Mouse (Mus musculus) heart, postnatal 4 days (tissue): ENCODE data around the gene Pphln1. TPM values are rescaled to one million over a fixed set of nuclear protein-coding genes. Genes with fewer than 3 reads are reported as not detected.

ENCODE experiments used
- total RNA-seq, 2 experiments: library from RNA; stranded (reverse); gene quantifications; 2 replicates each; pipeline ENCODE4 v1.2.3; 2021

Pphln1 gene
- total RNA-seq, 2 experiments from 2014 or later = 35.1 to 36.6 TPM

Other genes starting within 250 kb of the Pphln1 start
- gene Gxylt1, start 123.2 kb upstream of the Pphln1 start, total RNA-seq = 10 to 100 TPM; 14.8 to 16.0 TPM
- 10 to 100 TPM; 38.6 to 39.5 TPM for gene Yaf2, start 61.4 kb upstream of the Pphln1 start, total RNA-seq
- gene Zcrb1, start within 50 bp of the Pphln1 start, total RNA-seq = 10 to 100 TPM; 80.4 to 81.1 TPM
- gene Prickle1, start 197.5 kb downstream of the Pphln1 start, total RNA-seq = 10 to 100 TPM; 31.0 to 36.4 TPM